Mouse (Mus musculus) midbrain, embryonic 14.5 days (tissue): ENCODE measurements around the gene Abcf3. TPM values are rescaled to one million over a fixed set of nuclear protein-coding genes. Genes with fewer than 3 reads are reported as not detected.
A peak's percentile ranks its signal among the peaks of the same experiment; 100 is the strongest.

Experiments
- ATAC-seq: fragments of 200-750 bp; cut with Nextera tagmentation; 2 replicates; pipeline ENCODE4 v1.8.0; 2017; ENCODE audit warnings: moderate number of reproducible peaks, moderate library complexity; ENCODE audit not compliant: low FRiP score, low TSS enrichment
- DNase-seq: peaks from one replicate; pipeline ENCODE4 v3.0.0-alpha.2; 2015
- H3K27ac ChIP-seq: fragments of 300-500 bp; sonication (generic); replicated peaks from 2 replicates; pipeline ENCODE4 v1.5.1; 2014; ENCODE audit warnings: mild to moderate bottlenecking, low read depth, low read length, moderate library complexity
- H3K27me3 ChIP-seq: fragments of 300-500 bp; sonication (generic); 2 replicates; pipeline ENCODE4 v1.6.1; 2014; ENCODE audit warnings: low read length, control low read depth, mixed read lengths; ENCODE audit not compliant: control insufficient read depth, insufficient read depth
- H3K36me3 ChIP-seq: fragments of 300-500 bp; sonication (generic); 2 replicates; pipeline ENCODE4 v1.6.1; 2014; ENCODE audit warnings: low read length, control low read depth; ENCODE audit not compliant: control insufficient read depth, insufficient read depth
- H3K4me1 ChIP-seq: fragments of 300-500 bp; sonication (generic); 2 replicates; pipeline ENCODE4 v1.6.1; 2014; ENCODE audit warnings: mild to moderate bottlenecking, antibody characterized with exemption, low read length, control low read depth; ENCODE audit not compliant: control insufficient read depth, insufficient read depth
- H3K4me2 ChIP-seq: fragments of 300-500 bp; sonication (generic); 2 replicates; pipeline ENCODE4 v1.6.1; 2014; ENCODE audit warnings: mild to moderate bottlenecking, low read length, moderate library complexity
- H3K4me3 ChIP-seq: fragments of 300-500 bp; sonication (generic); replicated peaks from 2 replicates; pipeline ENCODE4 v1.5.1; 2014; ENCODE audit warnings: low read depth, low read length
- H3K9ac ChIP-seq: fragments of 300-500 bp; sonication (generic); replicated peaks from 2 replicates; pipeline ENCODE4 v1.6.1; 2014; ENCODE audit warnings: mild to moderate bottlenecking, low read length, moderate library complexity
- H3K9me3 ChIP-seq: fragments of 300-500 bp; sonication (generic); 2 replicates; pipeline ENCODE4 v1.6.1; 2016; ENCODE audit warnings: low read length, control low read depth, mixed read lengths; ENCODE audit not compliant: control insufficient read depth
- WGBS: fragments of 180-500 bp; shearing (Covaris S2); extraction: QIAGEN DNeasy Blood & Tissue Kit; methylation state at CpG from one replicate; pipeline ENCODE4 v1.1.7; 2014; 5-methylcytosine and 5-hydroxymethylcytosine counted together
- microRNA counts: library from miRNA; unstranded; fragments of <30 nt; microRNA quantifications from one replicate; lab custom pipeline; 2016
- microRNA-seq: library from miRNA; unstranded; fragments of <30 nt; microRNA quantifications from one replicate; pipeline ENCODE4, GENCODE M21; 2016
- polyA plus RNA-seq: library from polyadenylated mRNA; unstranded; fragments of >200 nt; fragmentation: Nextera tagmentation; extraction: Ambion mirVana; gene quantifications from 2 replicates; pipeline ENCODE4 v1.2.1, GENCODE M21; 2014

The Abcf3 gene
- polyA plus RNA-seq, 1 experiment from 2014 or later: 79.9 TPM

GRCm38 (mm10) chr16:20595737-20596136, 47.4 kb downstream of the Abcf3 start:
- H3K4me2 ChIP-seq: no peak overlapping the region
- H3K9me3 ChIP-seq: no peaks in the 10 kb centered on the region
- H3K4me3 ChIP-seq: no peak overlapping the region
- 0 out of 2 replicates have a peak, but pooled peaks cover 6% of the 10 kb centered on the region for H3K4me1 ChIP-seq
- H3K36me3 ChIP-seq: no peaks in the 10 kb centered on the region
- no peak for ATAC-seq
- no peak overlapping the region for H3K9ac ChIP-seq
- 87% methylated on average over 4 of the region's 4 CpGs for WGBS
- peaks cover 20% of the 10 kb centered on the region for H3K27me3 ChIP-seq
- no peak for DNase-seq
- H3K27ac ChIP-seq: no peak overlapping the region

- ATAC-seq: no peak
- WGBS: 73% methylated on average over 7 of the region's 7 CpGs
- Histone ChIP-seq H3K9ac (no peak overlapping the region), H3K4me2 (no peak overlapping the region), H3K36me3 (no peaks in the 10 kb centered on the region), H3K27ac (no peak overlapping the region), H3K27me3 (peaks cover 9% of the 10 kb centered on the region), H3K9me3 (no peaks in the 10 kb centered on the region), H3K4me1 (no peaks in the 10 kb centered on the region), H3K4me3 (no peak overlapping the region)
- DNase-seq: no peak
Measured at GRCm38 (mm10) chr16:20596687-20597441, 48.5 kb downstream of the Abcf3 start.

GRCm38 (mm10) chr16:20600511-20600910, 52.1 kb downstream of the Abcf3 start:
- Histone ChIP-seq H3K4me3 (no peak overlapping the region), H3K27ac (no peak overlapping the region), H3K36me3 (peaks cover 17% of the 10 kb centered on the region), H3K9me3 (no peaks in the 10 kb centered on the region), H3K27me3 (no peaks in the 10 kb centered on the region), H3K4me1 (no peaks in the 10 kb centered on the region), H3K4me2 (no peak overlapping the region), H3K9ac (no peak overlapping the region)
- DNase-seq (no peak), ATAC-seq (no peak)
- 69% methylated on average over 5 of the region's 5 CpGs for WGBS

GRCm38 (mm10) chr16:20604705-20605104, 56.3 kb downstream of the Abcf3 start:
- Histone ChIP-seq H3K4me1 (peaks cover 8% of the 10 kb centered on the region), H3K9me3 (no peaks in the 10 kb centered on the region), H3K4me2 (no peak overlapping the region), H3K4me3 (no peak overlapping the region), H3K27ac (no peak overlapping the region), H3K9ac (no peak overlapping the region), H3K27me3 (no peaks in the 10 kb centered on the region), H3K36me3 (peaks cover 42% of the 10 kb centered on the region)
- whole genome bisulfite sequencing: 55% methylated on average over 9 of the region's 9 CpGs
- DNase-seq (peak; percentile 57), ATAC-seq (no peak)

GRCm38 (mm10) chr16:20610501-20611356, 62.4 kb downstream of the Abcf3 start:
- Histone ChIP-seq H3K4me3 (peak overlapping the region; percentile 67), H3K27ac (peak overlapping the region; percentile 84), H3K27me3 (no peaks in the 10 kb centered on the region), H3K9me3 (no peaks in the 10 kb centered on the region), H3K9ac (peak overlapping the region; percentile 81), H3K4me2 (peak overlapping the region; percentile 81), H3K36me3 (peaks cover 25% of the 10 kb centered on the region), H3K4me1 (peaks cover 19% of the 10 kb centered on the region)
- peak; percentile 74 for ATAC-seq
- DNase-seq: peak; percentile 91
- WGBS: under 1% methylated on average over 28 of the region's 28 CpGs

MicroRNA genes within 50 kb of the gene (microRNA counts, 519-probe panel; counts per million panel counts)
- microRNA mmu-miR-1224 (lab: Ali Mortazavi, UCI): 1,973 counts per million, percentile 5 among the panel's probes with 10 or more counts

Small RNAs within 50 kb of the gene (microRNA-seq; reads per million reads assigned to microRNA genes)
- 24.4 reads per million, percentile 43 among the genes with 10 or more reads in this experiment for gene Mir1224

Other genes with a start within 250 kb of the Abcf3 start
- 78.2 and 79.7 TPM in 2 replicates for gene Parl, start 246.2 kb upstream of the Abcf3 start, polyA plus RNA-seq
- gene Cyp2ab1, start 223.2 kb upstream of the Abcf3 start, polyA plus RNA-seq: not detected in 2 replicates
- 154 and 163 TPM in 2 replicates for gene Abcc5, start 122.2 kb upstream of the Abcf3 start, polyA plus RNA-seq
- gene Eif2b5, start 49.8 kb upstream of the Abcf3 start, polyA plus RNA-seq: 65.8 and 97.4 TPM in 2 replicates
- gene Dvl3, start 31.6 kb upstream of the Abcf3 start, polyA plus RNA-seq: 35.8 and 40.2 TPM in 2 replicates
- 1,285 and 1,320 TPM in 2 replicates for gene Ap2m1, start 13.1 kb upstream of the Abcf3 start, polyA plus RNA-seq
- gene Vwa5b2, start 40.9 kb downstream of the Abcf3 start, polyA plus RNA-seq: 12.1 and 15.8 TPM in 2 replicates
- 10.5 and 12.0 TPM in 2 replicates for gene Eef1akmt4, start 63.0 kb downstream of the Abcf3 start, polyA plus RNA-seq
- not detected in 2 replicates for gene Gm49333, start 63.0 kb downstream of the Abcf3 start, polyA plus RNA-seq
- 43.4 and 46.3 TPM in 2 replicates for gene Alg3, start 63.2 kb downstream of the Abcf3 start, polyA plus RNA-seq
- gene Camk2n2, start 72.7 kb downstream of the Abcf3 start, polyA plus RNA-seq: 35.6 and 54.4 TPM in 2 replicates
- gene Ece2, start 81.3 kb downstream of the Abcf3 start, polyA plus RNA-seq: 8.5 and 11.9 TPM in 2 replicates
- 277 and 366 TPM in 2 replicates for gene Psmd2, start 103.1 kb downstream of the Abcf3 start, polyA plus RNA-seq
- 117 and 123 TPM in 2 replicates for gene Eif4g1, start 119.7 kb downstream of the Abcf3 start, polyA plus RNA-seq
- 45.3 and 50.1 TPM in 2 replicates for gene Fam131a, start 144.7 kb downstream of the Abcf3 start, polyA plus RNA-seq
- 89.6 and 95.7 TPM in 2 replicates for gene Polr2h, start 169.1 kb downstream of the Abcf3 start, polyA plus RNA-seq
- 27.2 and 30.9 TPM in 2 replicates for gene Clcn2, start 169.2 kb downstream of the Abcf3 start, polyA plus RNA-seq
- 6.3 and 8.2 TPM in 2 replicates for gene Chrd, start 184.6 kb downstream of the Abcf3 start, polyA plus RNA-seq
- gene Thpo, start 185.9 kb downstream of the Abcf3 start, polyA plus RNA-seq: 0.99 and 1.4 TPM in 2 replicates